Comparison of ENCODE assay signal across 10 mouse cellular contexts in the genomic region with DNA sequence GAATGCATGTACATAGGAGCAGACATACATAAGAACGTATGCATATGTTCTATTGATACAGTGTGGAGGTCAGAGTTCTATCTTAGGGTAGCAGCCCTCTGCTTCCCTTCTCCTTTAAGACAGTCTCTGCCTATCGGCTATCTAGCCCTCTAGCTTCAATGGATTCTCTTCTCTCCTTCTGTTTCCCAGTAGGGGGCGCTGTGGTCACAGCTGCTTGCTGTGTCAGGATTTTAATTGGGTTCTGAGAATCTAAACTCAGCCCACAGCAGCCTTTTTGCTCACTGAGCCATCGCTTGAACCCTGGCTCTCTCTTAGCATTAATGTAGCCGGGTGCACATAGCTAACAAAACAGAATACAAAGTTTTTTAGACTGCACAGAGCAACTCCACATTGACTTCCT.
A peak's percentile ranks its signal among the peaks of the same experiment; 100 is the strongest.
DNase-seq lines count a peak whose midpoint lies in the region; ATAC-seq and TF ChIP-seq lines count a peak whose summit lies in the region.
"Had no signal": no experiment of that assay in that cellular context is flagged by ENCODE, and none has a peak within 500 bp of the region (broad histone marks: within the 10 kb centered on the region; RNA-seq: fewer than 3 reads in every experiment).

No protein-coding gene starts in this region.

- no peaks in the 10 kb centered on the region for H3K36me3 ChIP-seq in heart, embryonic 12.5 days
- no peaks in the 10 kb centered on the region for H3K36me3 ChIP-seq in MEL (ENCODE audit: control insufficient read depth in 1 of 2, insufficient read depth in 2 of 2, low read length in 2 of 2)
- H3K36me3 ChIP-seq: embryonic facial prominence, embryonic 12.5 days; limb, embryonic 12.5 days had no signal

- TF ChIP-seq CTCF in MEL (IDR thresholded peaks at IDR 0.05 in 2 of 3, conservative IDR thresholded peaks at IDR 0.05 in 1 of 3; ENCODE audit: control insufficient read depth in 1 of 3, insufficient read depth in 1 of 3, low read depth in 2 of 3, low read length in 3 of 3, poor library complexity in 1 of 3, severe bottlenecking in 1 of 3): peak; percentile 43 to 73 (median 68)

- 45% methylated on average over 5 of the region's 5 CpGs for WGBS in heart, embryonic 12.5 days

- H3K79me2 ChIP-seq in MEL (ENCODE audit: control insufficient read depth, insufficient read depth, low read length, poor library complexity): no peaks in the 10 kb centered on the region

- TF ChIP-seq POLR2A in MEL (IDR thresholded peaks at IDR 0.05; ENCODE audit: control insufficient read depth in 1 of 2, insufficient read depth in 1 of 2, low read depth in 1 of 2, low read length in 2 of 2, poor library complexity in 1 of 2): no peak

- intact Hi-C loops in heart, postnatal 14 days (cut with DNase I): loop anchor here (10.0 kb wide), 1 partner anchor 489 kb away; no protein-coding TSS in a partner anchor
- intact Hi-C loops in gastrocnemius, postnatal 14 days (cut with DNase I; ENCODE audit: low total_unique reads): loop anchor here (10.0 kb wide), 1 partner anchor 59 kb away; no protein-coding TSS in a partner anchor

- TF ChIP-seq EP300 in MEL (IDR thresholded peaks at IDR 0.05; ENCODE audit: low read depth in 1 of 2, low read length in 2 of 2): no peak

- H3K4me2 ChIP-seq in heart, embryonic 12.5 days: no peak overlapping the region
- H3K4me2 ChIP-seq: embryonic facial prominence, embryonic 12.5 days; limb, embryonic 12.5 days had no signal

- peak; percentile 65 for TF ChIP-seq RAD21 in MEL (IDR thresholded peaks at IDR 0.05; ENCODE audit: low read depth, low read length)

- no peak overlapping the region for H3K4me3 ChIP-seq in heart, embryonic 12.5 days
- H3K4me3 ChIP-seq in MEL (ENCODE audit: control insufficient read depth in 1 of 2, insufficient read depth in 1 of 2, low read depth in 2 of 2, low read length in 2 of 2): no peak overlapping the region
- H3K4me3 ChIP-seq: embryonic facial prominence, embryonic 12.5 days; limb, embryonic 12.5 days had no signal

- no peaks in the 10 kb centered on the region for H3K4me1 ChIP-seq in heart, embryonic 12.5 days (replicated peaks)
- H3K4me1 ChIP-seq in MEL (ENCODE audit: control insufficient read depth in 1 of 2, insufficient read depth in 2 of 2, low read length in 2 of 2): no peaks in the 10 kb centered on the region
- H3K4me1 ChIP-seq: embryonic facial prominence, embryonic 12.5 days; limb, embryonic 12.5 days had no signal

- H3K9me3 ChIP-seq in heart, embryonic 12.5 days (replicated peaks): no peaks in the 10 kb centered on the region
- no peaks in the 10 kb centered on the region for H3K9me3 ChIP-seq in MEL (replicated peaks; ENCODE audit: insufficient read depth, low read length)
- H3K9me3 ChIP-seq: embryonic facial prominence, embryonic 12.5 days; limb, embryonic 12.5 days had no signal

- H3K9ac ChIP-seq in heart, embryonic 12.5 days: no peak overlapping the region
- H3K9ac ChIP-seq in MEL (ENCODE audit: control insufficient read depth, low read depth, low read length, poor library complexity, severe bottlenecking): no peak overlapping the region
- H3K9ac ChIP-seq: embryonic facial prominence, embryonic 12.5 days; limb, embryonic 12.5 days had no signal

- peak; percentile 13 to 37 for DNase-seq in heart, postnatal 14 days
- DNase-seq in 416B (ENCODE audit: low read depth): peak; percentile 45
- DNase-seq in MEL (ENCODE audit: low read depth, low spot score): peak; percentile 61
- peak; percentile 19 for DNase-seq in gastrocnemius, postnatal 14 days
- DNase-seq in retina, postnatal 1 day: peak; percentile 76
- DNase-seq in urinary bladder, postnatal 36 days (ENCODE audit: low spot score in 2 of 2): no peak
- no peak for DNase-seq in frontal cortex, postnatal 14 days (ENCODE audit: low spot score in 2 of 2)

- H3K27me3 ChIP-seq in heart, embryonic 12.5 days (replicated peaks): 0 out of 2 replicates have a peak, but pooled peaks cover 5% of the 10 kb centered on the region
- no peaks in the 10 kb centered on the region for H3K27me3 ChIP-seq in MEL (ENCODE audit: control insufficient read depth in 1 of 2, insufficient read depth in 2 of 2, low read length in 2 of 2)
- H3K27me3 ChIP-seq: embryonic facial prominence, embryonic 12.5 days had no signal

- no peak for ATAC-seq in heart, embryonic 12.5 days (ENCODE audit: insufficient number of reproducible peaks, low FRiP score)

- H3K27ac ChIP-seq in heart, embryonic 12.5 days (ENCODE audit: poor library complexity, severe bottlenecking): no peak overlapping the region
- H3K27ac ChIP-seq in MEL (ENCODE audit: control insufficient read depth, low read depth, low read length): no peak overlapping the region
- H3K27ac ChIP-seq: embryonic facial prominence, embryonic 12.5 days; limb, embryonic 12.5 days had no signal

TF ChIP-seq in MEL, 35 proteins besides CTCF, POLR2A, EP300 and RAD21:
- TF ChIP-seq ZC3H11A (IDR thresholded peaks at IDR 0.05; ENCODE audit: low read depth, low read length) (0 out of 2 replicates have a peak, but pooled peaks have one; percentile 23), MAFK (IDR thresholded peaks at IDR 0.05; ENCODE audit: borderline replicate concordance, low read depth, low read length) (no peak), SMC3 (IDR thresholded peaks at IDR 0.05; ENCODE audit: low read depth, low read length) (peak; percentile 72), UBTF (IDR thresholded peaks at IDR 0.05; ENCODE audit: borderline replicate concordance, insufficient read depth, low read depth, low read length) (no peak), POLR2AphosphoS5 (IDR thresholded peaks at IDR 0.05; ENCODE audit: borderline replicate concordance, low read depth, low read length) (no peak), ETS1 (IDR thresholded peaks at IDR 0.05; ENCODE audit: low read depth, low read length) (no peak), ZKSCAN1 (IDR thresholded peaks at IDR 0.05; ENCODE audit: low read depth, low read length) (no peak)

Comparison
In these comparisons a context has a peak if more than half of its experiments do, and no peak if none do; other contexts are left out.
1. DNase-seq: peak in heart, postnatal 14 days (2 of 2), 416B (single experiment), MEL (single experiment), gastrocnemius, postnatal 14 days (single experiment) and retina, postnatal 1 day (single experiment); none in urinary bladder, postnatal 36 days (0 of 2) and frontal cortex, postnatal 14 days (0 of 2).